Mouse (Mus musculus) heart, postnatal 4 days (tissue): ENCODE results near the gene Agt. TPM values are rescaled to one million over a fixed set of nuclear protein-coding genes. Genes with fewer than 3 reads are reported as not detected.

Source experiments
- DNase-seq: peaks from one replicate; pipeline ENCODE4 v3.0.0; 2021
- total RNA-seq, 2 experiments: library from RNA; stranded (reverse); gene quantifications; 2 replicates each; pipeline ENCODE4 v1.2.3; 2021

Agt gene
- total RNA-seq, 2 experiments from 2014 or later = 7.4 to 7.6 TPM

DNA sequence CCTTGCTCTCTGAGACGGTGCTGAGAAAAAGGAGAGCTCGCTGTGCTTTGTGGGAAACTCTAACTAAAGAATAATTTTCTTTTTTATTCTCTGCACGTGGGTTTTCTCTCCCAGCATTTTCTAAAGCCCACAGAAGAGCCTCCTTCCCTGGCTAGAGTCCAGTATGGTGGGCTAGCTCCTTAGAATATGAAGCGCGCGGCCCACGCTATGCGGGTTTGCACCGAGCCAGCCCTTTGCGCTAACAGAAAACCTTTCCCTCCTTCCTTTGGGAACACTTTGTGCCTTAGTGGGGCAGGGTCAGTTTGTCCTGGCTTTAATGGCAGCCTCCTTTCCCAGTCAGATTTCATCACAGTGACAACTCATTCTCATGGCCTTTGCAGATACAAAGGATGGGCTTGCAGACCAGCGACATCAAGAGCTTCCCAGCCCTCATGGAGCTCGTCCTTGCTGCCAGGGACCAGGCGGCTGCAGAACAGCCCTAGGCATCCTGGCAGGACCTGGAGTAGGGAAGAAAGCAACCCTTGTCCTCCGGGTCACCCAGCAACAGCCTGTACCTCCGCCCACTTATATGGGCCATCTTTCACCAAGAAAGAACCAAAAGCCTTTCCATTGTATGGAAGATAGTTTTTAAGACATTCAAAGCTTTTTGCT, 18.4 kb downstream of the Agt start:
- DNase-seq = no peak

DNA sequence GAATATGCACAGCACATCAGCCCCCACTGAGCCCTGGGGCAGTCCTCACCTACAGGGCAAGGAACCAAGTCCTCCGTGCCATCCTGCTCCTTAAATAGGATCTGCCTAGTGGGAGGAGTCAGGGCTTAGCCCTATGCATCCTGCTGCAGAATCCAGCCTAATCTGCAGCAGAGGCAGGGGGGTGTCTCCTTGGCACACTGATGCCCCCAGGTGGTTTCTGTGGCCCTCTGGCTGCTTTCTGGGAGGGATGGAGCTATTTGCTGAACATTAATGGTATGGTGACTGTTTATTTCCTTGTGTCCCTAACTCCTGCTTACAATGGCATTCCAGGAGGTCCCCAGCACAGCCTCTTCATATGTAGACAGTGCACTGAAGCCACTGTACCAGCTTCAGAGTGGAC, 21.3 kb downstream of the Agt start:
- no peak for DNase-seq

DNA sequence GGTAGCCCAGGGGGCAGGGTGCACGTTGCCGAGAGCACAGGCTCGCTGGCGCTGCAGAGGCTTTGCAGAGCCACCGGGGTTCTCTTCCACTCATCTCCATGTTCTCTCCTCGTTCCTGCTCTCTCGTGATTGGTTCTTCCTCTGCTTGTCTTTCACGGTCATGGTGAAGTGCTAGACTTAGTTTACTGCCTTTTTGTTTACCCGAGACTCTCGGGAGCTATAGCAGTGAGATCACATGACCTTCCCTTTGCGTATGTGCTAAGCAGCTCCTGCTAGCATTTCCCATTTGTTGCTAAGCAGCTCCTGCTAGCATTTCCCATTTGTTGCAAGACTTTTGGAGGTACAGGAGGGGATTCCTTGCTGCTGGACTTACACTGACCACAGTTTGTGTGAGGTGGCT, 22.2 kb downstream of the Agt start:
- DNase-seq = no peak

DNA sequence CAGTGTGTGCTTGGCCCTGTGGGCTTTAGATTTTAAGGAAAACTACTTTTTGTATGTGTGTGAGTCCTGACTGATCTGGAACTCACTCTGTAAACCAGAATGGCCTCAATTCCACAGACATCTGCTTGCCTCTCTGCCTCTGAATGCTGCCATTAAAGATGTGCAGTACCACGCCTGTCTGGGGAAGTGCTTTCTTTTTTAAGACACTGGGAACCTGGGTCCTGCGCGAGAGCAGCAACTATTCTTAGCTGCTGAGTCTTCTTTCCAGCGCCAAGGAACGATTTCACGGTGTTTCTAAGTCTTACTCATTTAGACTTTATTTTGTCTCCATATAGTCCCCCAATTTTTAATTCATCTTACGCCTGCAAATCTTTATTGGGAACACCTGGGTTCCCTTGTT, 22.7 kb downstream of the Agt start:
- no peak for DNase-seq

DNA sequence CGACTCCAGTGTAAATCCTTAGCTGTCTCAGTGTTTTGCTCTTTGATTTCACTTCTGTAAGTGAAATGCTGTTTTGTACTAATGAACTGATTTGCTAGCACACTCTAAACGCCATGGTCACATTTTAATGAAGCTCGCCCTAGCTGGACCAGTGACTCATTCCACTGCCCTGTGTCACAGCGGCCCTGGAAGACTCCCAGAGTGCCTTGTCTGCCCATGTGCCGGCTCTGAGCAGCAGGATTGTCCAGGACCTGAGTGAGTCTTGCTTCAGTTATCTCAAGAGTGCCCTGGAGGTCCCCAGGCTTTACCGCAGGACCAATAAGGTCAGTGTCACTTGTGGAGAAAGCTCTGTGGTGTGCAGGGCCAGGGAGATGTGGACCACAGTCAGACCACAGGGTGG, 23.1 kb downstream of the Agt start:
- no peak for DNase-seq

DNA sequence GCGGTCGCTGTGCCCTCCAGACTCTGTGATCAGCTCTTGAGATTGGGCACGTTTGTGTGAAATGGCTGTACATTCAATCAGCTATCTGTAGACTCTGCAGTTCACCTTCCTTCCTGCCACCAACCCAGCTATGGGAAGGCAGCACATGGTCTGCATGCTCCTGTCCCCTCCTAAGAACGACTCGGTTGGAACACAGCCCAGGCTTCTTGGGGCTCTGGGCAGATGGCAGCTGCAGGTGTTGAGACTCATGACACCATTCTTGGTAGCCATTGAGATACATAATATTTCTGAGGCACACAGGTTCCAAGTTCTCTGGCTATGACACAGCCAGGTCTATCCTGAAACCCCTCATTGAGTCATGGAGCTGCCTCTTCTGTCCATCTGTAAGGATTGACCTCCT, 26.2 kb downstream of the Agt start:
- no peak for DNase-seq

DNA sequence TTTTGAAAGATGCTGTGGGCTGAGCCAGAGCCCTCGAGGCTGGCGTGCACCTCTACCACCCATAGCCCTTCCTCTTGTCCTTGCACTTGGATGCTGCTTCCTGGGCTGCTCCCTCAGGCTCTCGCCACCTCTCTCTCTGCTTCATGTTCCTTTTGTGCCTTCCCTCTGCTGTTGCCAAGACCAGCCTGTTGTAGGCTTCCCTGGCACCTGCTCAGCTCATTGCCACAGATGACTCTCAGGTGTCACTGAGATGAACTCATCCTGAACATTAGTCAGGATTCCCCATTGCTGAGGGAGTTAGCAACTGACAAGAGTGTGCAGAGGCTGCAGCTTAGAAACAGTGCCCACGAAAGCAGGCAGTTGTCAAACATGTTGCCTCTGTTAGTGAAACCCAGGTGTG, 27.5 kb downstream of the Agt start:
- DNase-seq = no peak

DNA sequence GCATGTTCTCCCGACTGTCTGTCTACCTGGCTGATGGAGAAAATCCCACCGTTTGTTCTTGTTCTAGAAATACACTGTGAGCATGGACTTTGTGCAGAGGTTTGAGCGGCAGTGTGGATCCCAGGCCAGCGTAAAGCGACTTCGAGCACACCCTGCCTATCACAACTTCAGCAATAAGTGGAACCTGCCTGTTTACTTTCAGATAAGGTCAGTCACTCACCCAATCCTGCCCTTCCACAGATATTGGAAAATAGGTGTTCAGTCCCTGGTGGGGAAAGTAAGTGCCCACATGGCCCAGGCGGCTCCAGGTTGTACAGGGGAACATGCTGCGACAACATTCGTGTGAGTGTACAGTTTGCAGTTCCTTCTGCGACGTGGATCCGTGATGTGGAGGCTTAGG, 28.6 kb downstream of the Agt start:
- no peak for DNase-seq

DNA sequence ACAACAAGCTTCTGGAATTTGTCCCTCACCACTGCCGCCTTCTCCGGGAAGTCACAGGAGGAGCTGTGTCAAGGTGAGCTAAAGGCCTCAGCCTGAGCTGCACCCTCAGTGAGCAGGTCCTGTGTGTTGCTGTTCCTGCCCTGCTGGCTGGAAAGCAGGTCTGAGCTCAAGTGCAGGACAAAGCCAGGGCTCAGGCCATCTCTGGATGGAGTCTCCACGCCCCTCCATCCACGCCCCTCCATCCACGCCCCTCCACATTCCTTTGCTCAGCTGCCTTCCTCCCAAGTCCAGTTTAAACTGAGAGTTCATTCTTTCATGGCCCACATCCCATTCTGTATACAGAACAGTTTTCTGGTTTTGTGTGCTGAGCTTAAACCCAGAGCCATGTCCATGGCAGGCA, 34.1 kb downstream of the Agt start:
- DNase-seq = no peak

DNA sequence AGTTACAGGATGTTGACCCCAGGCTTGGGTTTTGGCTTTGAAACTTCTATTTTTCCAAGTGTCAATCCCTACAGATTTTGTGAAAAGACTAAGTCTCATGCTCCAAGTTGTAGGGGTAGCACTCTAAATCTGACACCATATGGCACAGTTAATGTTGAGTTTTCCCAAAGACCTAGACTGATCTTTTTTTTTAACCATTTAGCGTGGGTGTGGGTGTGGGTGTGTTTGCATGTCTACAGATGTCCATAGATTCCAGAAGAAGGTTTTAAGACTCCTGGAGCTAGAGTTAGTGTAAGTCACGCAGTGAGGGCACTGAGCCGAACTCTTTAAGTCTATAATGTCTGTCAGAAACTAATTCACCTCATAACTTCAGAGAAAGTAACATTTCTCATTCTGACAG, 36.9 kb downstream of the Agt start:
- no peak for DNase-seq

DNA sequence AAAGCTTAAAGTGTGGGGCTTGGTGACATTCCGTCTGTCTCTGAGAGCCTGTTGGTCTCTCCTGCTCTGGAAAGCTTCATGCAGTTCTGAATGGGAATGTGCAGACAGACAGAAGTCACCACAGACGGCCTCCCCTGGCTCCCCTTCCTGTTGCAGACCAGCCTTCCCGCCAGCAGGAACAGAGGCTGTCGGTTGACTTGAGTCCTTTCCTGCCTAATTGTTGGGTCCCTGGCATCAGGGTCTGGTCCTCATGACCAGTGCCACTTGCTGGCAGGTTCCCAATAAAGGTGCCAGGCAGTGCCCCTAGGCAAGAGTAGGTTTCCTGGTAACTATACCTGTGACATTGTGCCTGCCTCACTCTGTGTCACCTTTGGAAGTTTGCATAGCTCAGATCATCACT, 38.5 kb downstream of the Agt start:
- DNase-seq = no peak

DNA sequence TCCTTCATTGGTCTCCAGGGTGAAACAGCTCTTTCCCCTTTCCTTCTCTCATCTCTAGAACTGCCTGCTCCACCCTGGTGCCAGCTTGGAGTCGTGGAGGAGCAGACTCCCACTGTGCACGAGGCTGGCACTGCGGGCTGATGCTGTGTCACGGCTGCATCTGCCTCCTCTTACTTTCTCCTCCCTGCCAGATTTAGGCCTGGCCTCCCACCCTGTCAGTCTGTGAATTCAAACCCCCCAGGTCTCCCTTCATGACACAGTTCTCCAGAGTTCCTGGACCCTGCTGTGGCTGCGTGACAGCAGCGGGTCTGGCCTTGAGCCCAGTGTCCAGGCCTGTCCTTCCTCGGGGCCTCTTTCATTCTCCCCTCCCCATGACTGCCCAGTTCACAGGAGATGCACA, 39.0 kb downstream of the Agt start:
- no peak for DNase-seq

DNA sequence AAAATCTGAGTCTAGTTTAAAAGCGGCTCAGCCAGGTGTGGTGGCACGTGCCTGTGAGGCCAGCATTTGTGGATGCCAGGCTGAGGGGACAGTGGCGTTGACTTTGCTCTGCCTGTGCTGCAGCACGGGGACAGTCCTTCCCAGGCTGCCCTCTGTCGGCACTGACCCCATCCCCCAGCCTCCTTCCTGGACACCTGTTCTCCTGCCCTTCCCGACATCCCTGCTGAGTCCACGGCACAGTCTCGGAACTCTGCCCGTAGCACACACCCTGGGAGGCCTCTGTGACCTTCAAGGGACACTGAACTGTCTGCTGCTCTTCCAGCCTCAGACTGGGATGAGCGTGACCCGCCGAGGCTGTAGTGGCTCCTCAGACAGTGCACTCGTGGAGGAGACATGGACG, 39.4 kb downstream of the Agt start:
- DNase-seq = no peak

DNA sequence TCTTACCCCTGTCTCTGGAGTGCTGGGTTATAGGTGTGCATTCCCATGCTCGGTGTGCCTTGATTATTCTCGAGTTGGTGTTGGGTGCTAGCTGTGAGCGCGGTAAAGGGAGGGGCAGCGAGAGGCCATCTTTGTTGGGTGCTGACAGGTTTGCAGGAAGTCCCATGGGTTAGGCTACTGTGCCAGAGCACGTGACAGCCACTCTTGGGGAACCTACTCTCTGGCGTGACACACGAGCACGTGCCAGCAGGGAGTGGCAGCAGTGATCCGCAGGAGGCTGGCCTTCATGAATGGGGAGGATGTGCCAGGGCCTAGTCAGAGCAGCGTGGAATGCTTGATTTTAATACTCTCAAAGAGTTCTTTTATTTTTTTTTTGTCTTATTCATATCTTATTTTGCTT, 43.2 kb downstream of the Agt start:
- DNase-seq = no peak

DNA sequence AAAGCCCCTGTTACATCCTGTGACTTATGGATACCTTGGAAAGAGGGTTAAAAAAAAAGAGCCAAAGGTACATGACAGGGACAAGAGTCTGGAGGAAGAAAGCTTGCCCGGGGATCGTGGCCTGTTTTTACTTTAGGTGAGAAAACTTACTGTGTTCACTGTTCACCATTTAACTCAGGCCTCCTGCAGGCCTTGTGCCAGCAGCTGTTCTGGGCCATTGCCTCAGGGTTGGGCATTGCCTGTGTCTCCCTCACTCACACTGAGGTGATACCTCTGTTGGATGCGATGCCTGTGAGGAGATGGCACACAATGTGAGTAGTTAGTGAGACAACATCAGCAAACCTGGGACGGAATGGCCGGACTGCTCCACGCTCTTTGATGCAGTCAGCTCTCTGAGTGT, 47.6 kb downstream of the Agt start:
- no peak for DNase-seq

DNA sequence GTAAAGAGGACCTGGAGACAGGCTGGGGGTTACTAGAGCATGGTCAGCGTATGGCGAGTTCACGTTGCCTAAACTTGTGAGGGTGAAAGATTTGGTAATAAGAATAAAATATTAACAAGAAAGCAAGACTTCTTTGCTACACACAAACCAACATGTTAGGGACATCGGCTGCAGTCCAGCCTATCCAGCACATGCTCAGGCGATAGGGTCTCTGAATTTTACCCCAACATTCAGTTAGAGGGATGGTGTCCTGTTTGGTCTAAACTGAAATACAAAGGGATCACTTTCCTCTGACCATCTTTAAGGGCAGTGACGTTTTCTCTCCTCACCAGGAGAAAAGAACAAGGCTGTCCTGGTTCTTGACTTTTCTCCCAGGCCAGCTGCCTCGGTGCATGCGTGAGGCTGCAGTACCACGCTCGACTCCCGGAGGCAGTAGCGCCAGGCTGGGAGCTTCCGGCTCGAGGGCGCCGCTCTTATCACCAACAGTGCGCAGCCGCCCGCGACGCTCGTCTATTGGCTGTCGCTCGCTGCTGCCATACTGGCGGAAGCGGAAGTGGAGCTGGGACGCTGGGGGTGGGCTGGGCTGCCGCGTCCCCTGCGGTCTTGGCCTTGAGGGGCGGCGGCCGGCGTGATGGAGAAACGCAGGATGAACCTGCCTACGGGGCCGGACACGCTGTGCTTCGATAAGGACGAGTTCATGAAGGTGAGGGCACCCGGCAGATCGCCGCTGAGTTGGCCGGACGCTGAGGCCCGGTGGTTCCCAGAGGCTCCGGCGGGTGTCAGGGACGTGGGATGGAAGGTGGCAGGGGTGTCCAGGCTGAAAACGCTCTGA, 49.0 kb downstream of the Agt start, which contains the start of gene Cog2:
Gene Cog2 (plus strand): TSS at position 519 of the 832 bp plus-strand sequence.
- peak; percentile 93 for DNase-seq

DNA sequence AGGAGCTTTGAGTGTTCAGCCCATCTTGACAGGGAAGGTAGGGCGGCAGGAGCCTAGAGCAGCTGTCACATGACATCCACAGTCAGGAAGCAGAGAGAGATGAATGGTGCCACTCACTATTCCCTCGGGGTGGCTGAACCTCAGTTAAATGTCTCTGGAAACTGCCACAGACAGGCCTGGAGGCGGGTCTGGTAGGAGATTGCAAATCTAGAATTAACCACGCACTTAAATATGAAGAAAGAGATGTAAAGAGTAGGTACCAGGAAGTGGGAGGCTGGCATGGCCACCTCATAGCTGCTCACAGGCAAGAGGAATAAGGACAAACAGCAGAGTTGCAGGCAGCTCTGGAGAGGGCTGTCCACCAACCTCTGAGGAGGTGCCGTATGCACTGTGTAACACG, 52.4 kb downstream of the Agt start:
- DNase-seq = no peak

DNA sequence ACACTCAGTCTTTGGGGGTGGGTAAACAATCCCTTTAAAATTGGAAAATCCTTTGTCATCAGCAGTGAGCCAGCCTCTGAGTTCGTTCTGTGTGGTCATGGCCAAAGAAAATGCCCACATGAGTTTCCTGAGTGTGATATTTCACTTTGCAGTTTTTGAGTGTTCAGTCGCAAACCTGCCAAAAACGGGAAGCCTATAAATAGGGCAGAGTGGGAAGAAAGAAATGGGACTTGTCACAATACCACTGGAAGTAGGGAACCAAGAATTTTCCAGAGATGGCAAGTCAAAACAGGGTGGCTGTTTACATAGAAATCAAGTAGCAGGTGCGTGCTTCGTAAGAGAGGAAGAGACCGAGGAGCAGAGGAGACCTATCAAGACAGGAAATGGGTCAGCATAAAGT, 53.0 kb downstream of the Agt start:
- DNase-seq = no peak

DNA sequence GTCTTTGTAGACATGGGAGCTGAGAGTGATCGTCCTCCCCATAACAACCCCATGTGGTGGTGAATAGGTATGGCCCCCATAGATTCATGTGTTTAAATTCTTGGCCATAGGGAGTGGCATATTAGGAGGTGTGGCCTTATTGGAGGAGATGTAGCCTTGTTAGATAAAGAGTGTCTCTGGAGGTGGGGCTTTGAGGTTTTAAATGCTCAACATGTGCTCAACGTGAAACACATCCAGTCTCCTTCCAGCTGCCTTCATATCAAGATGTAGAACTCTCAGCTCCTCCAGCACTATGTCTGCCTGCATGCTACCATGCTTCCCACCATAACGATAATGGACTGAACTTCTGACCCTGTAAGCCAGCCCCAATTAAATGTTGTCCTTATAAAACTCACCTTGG, 53.5 kb downstream of the Agt start:
- DNase-seq = no peak

DNA sequence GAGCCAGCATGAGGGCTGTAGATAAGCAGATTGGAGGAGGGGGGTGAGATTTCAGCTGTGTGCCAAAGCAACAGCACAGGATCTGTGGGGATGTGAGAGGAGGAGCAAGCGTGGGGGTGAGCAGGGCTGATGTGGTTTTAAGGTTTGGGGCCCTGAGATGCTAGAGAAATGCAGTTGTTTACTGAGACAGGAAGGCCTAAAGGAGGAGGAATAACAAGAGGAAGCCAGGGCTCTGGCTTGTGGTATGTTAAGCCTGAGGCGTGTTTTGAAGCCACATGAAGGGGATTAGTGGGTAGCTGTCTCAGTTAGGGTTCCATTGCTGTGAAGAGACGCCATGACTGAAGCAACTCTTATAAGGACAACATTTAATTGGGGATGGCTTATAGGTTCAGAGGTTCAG, 60.4 kb downstream of the Agt start:
- no peak for DNase-seq

DNA sequence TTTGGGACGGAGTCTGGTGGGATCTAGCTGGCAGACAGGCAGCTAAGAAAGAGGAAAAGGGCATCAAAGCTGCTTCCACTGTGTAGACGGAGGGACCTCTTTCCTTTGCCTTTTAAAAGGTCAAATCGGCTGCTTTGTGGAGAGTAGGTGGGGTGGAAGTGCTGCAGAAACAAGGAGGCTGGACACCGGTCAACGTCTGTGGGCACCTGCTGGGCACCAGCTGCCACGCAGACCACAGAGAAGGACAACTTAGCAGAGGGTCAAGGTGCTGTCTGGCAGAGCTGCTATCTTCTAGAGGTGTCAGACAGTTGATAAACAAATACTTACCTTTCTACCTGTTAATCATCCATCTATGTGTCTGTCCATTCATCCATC, 61.2 kb downstream of the Agt start:
- DNase-seq = no peak

DNA sequence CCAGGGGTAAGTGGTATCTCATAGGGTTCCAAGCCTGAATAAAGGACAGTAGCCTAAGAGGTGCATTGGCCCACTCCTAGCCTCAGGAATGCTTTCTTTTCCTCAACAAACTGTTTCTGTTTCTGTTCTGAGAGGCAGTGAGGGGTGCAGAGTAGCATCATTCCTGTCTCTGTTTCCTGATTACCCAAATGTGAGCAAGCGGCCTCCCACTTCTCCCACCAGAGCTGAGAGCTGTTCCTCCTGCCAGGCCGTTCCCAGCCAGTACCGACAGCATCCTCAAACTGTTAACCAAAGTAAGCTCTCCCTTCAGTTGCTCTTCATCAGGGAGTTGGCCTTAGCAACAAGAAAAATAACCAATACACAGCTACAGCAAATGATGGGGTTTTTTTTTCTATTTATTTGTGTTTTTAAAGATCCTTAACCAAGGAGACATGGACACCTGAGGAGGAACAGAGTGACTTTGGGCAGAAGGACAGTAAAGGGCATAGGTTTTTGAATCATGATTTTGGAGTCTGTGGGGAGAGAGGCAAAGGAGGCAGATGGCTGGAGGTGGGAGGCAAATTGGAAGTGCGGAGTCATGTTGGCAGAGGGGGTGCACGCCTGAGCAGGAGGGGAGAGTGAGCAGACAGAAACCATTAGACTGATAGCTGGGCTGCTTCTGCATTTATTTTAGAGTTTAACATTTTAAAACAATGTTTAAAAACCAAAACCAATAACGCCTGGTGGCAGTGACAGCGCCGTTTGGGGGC, 61.8 kb downstream of the Agt start:
- no peak for DNase-seq
